Mouse (Mus musculus) embryonic facial prominence, embryonic 11.5 days (tissue): ENCODE results near the gene Lpar3. TPM values are rescaled to one million over a fixed set of nuclear protein-coding genes. Genes with fewer than 3 reads are reported as not detected.

Experiments
- ATAC-seq: fragments of 200-750 bp; cut with Nextera tagmentation; replicated peaks from 2 replicates; pipeline ENCODE4 v1.8.0; 2017; ENCODE audit warnings: low read depth; ENCODE audit not compliant: insufficient number of reproducible peaks, low FRiP score, low TSS enrichment
- DNase-seq: peaks from one replicate; pipeline ENCODE4 v3.0.0-alpha.2; 2015; ENCODE audit warnings: low spot score
- H3K27ac ChIP-seq: fragments of 300-500 bp; sonication (generic); replicated peaks from 2 replicates; pipeline ENCODE4 v1.5.1; 2014; ENCODE audit warnings: mild to moderate bottlenecking, low read depth, low read length, control low read depth
- H3K27me3 ChIP-seq: fragments of 300-500 bp; sonication (generic); 2 replicates; pipeline ENCODE4 v1.6.1; 2014; ENCODE audit warnings: mild to moderate bottlenecking, low read length, moderate library complexity, mixed read lengths; ENCODE audit not compliant: control insufficient read depth, insufficient read depth
- H3K36me3 ChIP-seq: fragments of 300-500 bp; sonication (generic); replicated peaks from 2 replicates; pipeline ENCODE4 v1.6.1; 2014; ENCODE audit warnings: low read depth, mild to moderate bottlenecking, low read length, moderate library complexity, mixed read lengths; ENCODE audit not compliant: control insufficient read depth, insufficient read depth
- H3K4me1 ChIP-seq: fragments of 300-500 bp; sonication (generic); 2 replicates; pipeline ENCODE4 v1.6.1; 2014; ENCODE audit warnings: low read length, mixed read lengths; ENCODE audit not compliant: control insufficient read depth, insufficient read depth
- H3K4me2 ChIP-seq: fragments of 300-500 bp; sonication (generic); 2 replicates; pipeline ENCODE4 v1.6.1; 2014; ENCODE audit warnings: low read depth, mild to moderate bottlenecking, control low read depth, low read length, moderate library complexity
- H3K4me3 ChIP-seq: fragments of 300-500 bp; sonication (generic); 2 replicates; pipeline ENCODE4 v1.5.1; 2014; ENCODE audit warnings: low read depth, low read length, control low read depth
- H3K9ac ChIP-seq: fragments of 300-500 bp; sonication (generic); replicated peaks from 2 replicates; pipeline ENCODE4 v1.6.1; 2014; ENCODE audit warnings: mild to moderate bottlenecking, control low read depth, low read length
- H3K9me3 ChIP-seq: fragments of 300-500 bp; sonication (generic); replicated peaks from 2 replicates; pipeline ENCODE4 v1.6.1; 2016; ENCODE audit warnings: mild to moderate bottlenecking, low read length, inconsistent platforms, mixed read lengths; ENCODE audit not compliant: control insufficient read depth
- WGBS: fragments of 180-500 bp; shearing (Covaris S2); extraction: QIAGEN DNeasy Blood & Tissue Kit; methylation state at CpG from one replicate; pipeline ENCODE4 v1.1.7; 2014; 5-methylcytosine and 5-hydroxymethylcytosine counted together
- polyA plus RNA-seq: library from polyadenylated mRNA; unstranded; fragments of >200 nt; fragmentation: Nextera tagmentation; extraction: Ambion mirVana; gene quantifications from 2 replicates; pipeline ENCODE4 v1.2.1, GENCODE M21; 2014

The Lpar3 gene
- polyA plus RNA-seq, 1 experiment from 2014 or later: 0.88 TPM

DNA sequence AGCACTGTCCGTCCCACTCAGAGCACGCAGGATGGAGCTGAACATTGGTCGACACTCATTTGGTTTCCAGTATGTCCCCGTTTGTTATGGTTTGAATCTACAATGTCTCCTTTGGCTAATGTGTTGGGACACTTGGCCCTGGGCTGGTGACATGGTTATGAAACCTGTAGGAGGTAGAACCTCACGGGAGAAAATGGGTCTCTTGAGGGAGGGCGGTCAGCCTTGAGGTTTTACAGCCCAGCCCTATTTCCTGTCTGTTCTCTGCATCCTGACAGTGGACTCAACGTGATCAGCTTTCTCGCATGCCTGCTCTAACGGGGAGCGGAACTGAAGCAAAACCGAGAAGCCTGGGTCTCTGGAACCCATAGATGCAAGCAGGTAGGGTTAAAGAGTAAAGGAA, 111.1 kb downstream of the Lpar3 start:
- Histone ChIP-seq H3K4me2 (no peak overlapping the region), H3K4me3 (no peak overlapping the region), H3K27me3 (no peaks in the 10 kb centered on the region), H3K4me1 (no peaks in the 10 kb centered on the region), H3K27ac (no peak overlapping the region), H3K9me3 (no peaks in the 10 kb centered on the region), H3K9ac (no peak overlapping the region), H3K36me3 (no peaks in the 10 kb centered on the region)
- no peak for ATAC-seq
- no peak for DNase-seq
- WGBS: 76% methylated on average over 11 of the region's 11 CpGs

- Histone ChIP-seq H3K4me3 (no peak overlapping the region), H3K9me3 (no peaks in the 10 kb centered on the region), H3K36me3 (no peaks in the 10 kb centered on the region), H3K27ac (no peak overlapping the region), H3K4me2 (no peak overlapping the region), H3K4me1 (no peaks in the 10 kb centered on the region), H3K9ac (no peak overlapping the region), H3K27me3 (no peaks in the 10 kb centered on the region)
- WGBS: 84% methylated on average over 3 of the region's 3 CpGs
- DNase-seq (no peak), ATAC-seq (no peak)
Observed at GRCm38 (mm10) chr3:146333270-146333669, 112.5 kb downstream of the Lpar3 start.

DNA sequence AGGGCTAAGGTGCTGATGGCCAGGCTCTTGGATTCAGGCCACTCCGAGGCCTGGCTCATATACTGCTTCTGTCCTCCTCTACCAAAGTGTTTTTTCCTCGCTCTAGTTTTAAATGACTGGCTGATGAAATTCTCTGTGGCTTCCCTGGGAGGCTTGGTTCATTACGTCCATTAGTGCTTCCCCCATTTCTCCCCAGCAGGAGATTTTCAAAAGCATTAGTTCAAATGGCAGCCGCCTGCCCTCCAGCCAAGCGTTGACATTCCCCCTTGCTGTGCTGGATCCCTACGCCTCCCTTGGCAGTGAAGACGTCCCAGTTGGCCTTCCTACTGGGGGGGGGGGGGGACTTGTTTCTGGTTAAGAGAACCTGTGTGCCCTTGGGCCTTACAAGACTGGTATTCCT, 113.3 kb downstream of the Lpar3 start:
- Histone ChIP-seq H3K27me3 (no peaks in the 10 kb centered on the region), H3K27ac (no peak overlapping the region), H3K36me3 (no peaks in the 10 kb centered on the region), H3K9me3 (no peaks in the 10 kb centered on the region), H3K4me2 (no peak overlapping the region), H3K4me3 (no peak overlapping the region), H3K9ac (no peak overlapping the region), H3K4me1 (no peaks in the 10 kb centered on the region)
- DNase-seq: no peak
- WGBS: 39% methylated on average over 7 of the region's 7 CpGs
- no peak for ATAC-seq

Other genes with a start within 250 kb of the Lpar3 start
- gene Syde2, start 233.1 kb upstream of the Lpar3 start, polyA plus RNA-seq: 1.9 and 2.0 TPM in 2 replicates
- gene Wdr63, start 112.8 kb upstream of the Lpar3 start, polyA plus RNA-seq: 0.50 TPM in 1 of 2 replicates, not detected in the other
- gene Mcoln3, start 103.5 kb upstream of the Lpar3 start, polyA plus RNA-seq: 8.6 and 9.2 TPM in 2 replicates
- 0.29 and 0.54 TPM in 2 replicates for gene Mcoln2, start 71.1 kb upstream of the Lpar3 start, polyA plus RNA-seq
- gene Ssx2ip, start 183.7 kb downstream of the Lpar3 start, polyA plus RNA-seq: 32.5 and 35.5 TPM in 2 replicates
- 6.1 and 6.7 TPM in 2 replicates for gene Ctbs, start 228.8 kb downstream of the Lpar3 start, polyA plus RNA-seq